Mouse (Mus musculus) C2C12 (cell line): Measurements from ENCODE around the gene Pomp. TPM values are rescaled to one million over a fixed set of nuclear protein-coding genes. Genes with fewer than 3 reads are reported as not detected.

Experiments
- H3K27me3 ChIP-seq: one replicate; pipeline ENCODE4 v1.6.1; 2011; ENCODE audit not compliant: control insufficient read depth, insufficient read depth, insufficient read length
- H3K36me3 ChIP-seq: one replicate; pipeline ENCODE4 v1.6.1; 2011; ENCODE audit not compliant: control insufficient read depth, insufficient read depth
- H3K4me3 ChIP-seq: one replicate; pipeline ENCODE4 v1.5.1; 2011; ENCODE audit warnings: mild to moderate bottlenecking, control low read depth; ENCODE audit not compliant: poor library complexity, insufficient read depth, severe bottlenecking
- H3K79me2 ChIP-seq: one replicate; pipeline ENCODE4 v1.6.1; 2011; ENCODE audit not compliant: control insufficient read depth, insufficient read depth
- H3K79me3 ChIP-seq: one replicate; pipeline ENCODE4 v1.6.1; 2011; ENCODE audit warnings: low read depth, control low read depth
- H3ac ChIP-seq: one replicate; pipeline ENCODE3; 2011; ENCODE audit warnings: low read depth; ENCODE audit not compliant: control insufficient read depth, insufficient read length
- CEBPB ChIP-seq: IDR thresholded peaks from one replicate; pipeline ENCODE4 v1.6.1; 2011; ENCODE audit warnings: low read depth, mild to moderate bottlenecking, control low read depth, moderate library complexity
- CTCF ChIP-seq: IDR thresholded peaks from one replicate; pipeline ENCODE4 v1.5.1; 2011; ENCODE audit not compliant: control insufficient read depth, insufficient read depth, insufficient read length
- FOSL1 ChIP-seq: IDR thresholded peaks from one replicate; pipeline ENCODE4 v1.8.0; 2011; ENCODE audit warnings: mild to moderate bottlenecking, low read length; ENCODE audit not compliant: poor library complexity, insufficient read depth, severe bottlenecking
- MAX ChIP-seq: IDR thresholded peaks from one replicate; pipeline ENCODE4 v1.6.1; 2011; ENCODE audit warnings: mild to moderate bottlenecking, control low read depth
- MYOD1 ChIP-seq: IDR thresholded peaks from one replicate; pipeline ENCODE4 v1.6.1; 2011; ENCODE audit warnings: low read depth; ENCODE audit not compliant: control insufficient read depth, insufficient read length
- MYOG ChIP-seq: IDR thresholded peaks from one replicate; pipeline ENCODE4 v1.6.1; 2011; ENCODE audit not compliant: control insufficient read depth, insufficient read length; ENCODE audit errors: extremely low read depth
- USF1 ChIP-seq: IDR thresholded peaks from one replicate; pipeline ENCODE4 v1.6.1; 2011; ENCODE audit warnings: low read depth, mild to moderate bottlenecking, control low read depth, moderate library complexity
- polyA plus RNA-seq: library from polyadenylated mRNA; unstranded; fragments of >200 nt; fragmentation: generic; extraction: Trizol; gene quantifications from one replicate; pipeline ENCODE4 v1.2.1, GENCODE M21; 2012; ENCODE audit warnings: missing spikeins

The Pomp gene
- polyA plus RNA-seq, 1 experiment = 292 TPM

- no peak for TF ChIP-seq FOSL1
- Histone ChIP-seq H3ac (no peak overlapping the region), H3K27me3 (no peaks in the 10 kb centered on the region), H3K79me2 (no peaks in the 10 kb centered on the region), H3K4me3 (no peak overlapping the region), H3K36me3 (no peaks in the 10 kb centered on the region), H3K79me3 (no peaks in the 10 kb centered on the region)
These were observed 33.7 kb upstream of the Pomp start for GRCm38 (mm10) chr5:147826546-147826945.

- H3K27me3 ChIP-seq = no peaks in the 10 kb centered on the region
- no peak overlapping the region for H3ac ChIP-seq
- H3K79me2 ChIP-seq = no peaks in the 10 kb centered on the region
- no peaks in the 10 kb centered on the region for H3K36me3 ChIP-seq
- no peak overlapping the region for H3K4me3 ChIP-seq
- TF ChIP-seq MYOG (no peak), MYOD1 (no peak), CEBPB (no peak), FOSL1 (no peak), MAX (no peak), USF1 (no peak), CTCF (no peak)
- no peaks in the 10 kb centered on the region for H3K79me3 ChIP-seq
These were observed 31.4 kb upstream of the Pomp start for GRCm38 (mm10) chr5:147828846-147829245.

DNA sequence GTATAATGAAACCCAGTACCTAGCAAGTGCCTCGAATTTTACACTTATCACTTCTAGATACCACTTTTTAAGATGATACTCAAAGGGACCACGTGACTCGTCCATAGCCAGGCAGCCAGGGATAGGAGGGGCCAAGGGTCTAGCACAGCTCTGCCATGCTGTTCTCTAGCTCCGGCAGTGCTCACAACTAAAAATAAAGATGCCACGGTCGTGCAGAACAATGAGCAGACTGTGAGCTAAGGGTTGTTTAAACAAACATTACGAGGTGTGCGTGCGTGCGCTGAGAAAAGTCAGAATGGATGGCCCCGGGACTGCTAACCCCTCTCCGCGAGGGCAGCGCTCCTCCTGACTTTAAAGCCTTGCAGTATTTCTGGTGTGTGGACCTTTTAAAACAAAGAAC lies 27.4 kb upstream of the Pomp start:
- Histone ChIP-seq H3K79me3 (no peaks in the 10 kb centered on the region), H3K4me3 (no peak overlapping the region), H3K36me3 (no peaks in the 10 kb centered on the region), H3ac (no peak overlapping the region), H3K79me2 (no peaks in the 10 kb centered on the region), H3K27me3 (peaks cover 4% of the 10 kb centered on the region)
- TF ChIP-seq MAX = no peak
- TF ChIP-seq USF1 = peak; percentile 41

DNA sequence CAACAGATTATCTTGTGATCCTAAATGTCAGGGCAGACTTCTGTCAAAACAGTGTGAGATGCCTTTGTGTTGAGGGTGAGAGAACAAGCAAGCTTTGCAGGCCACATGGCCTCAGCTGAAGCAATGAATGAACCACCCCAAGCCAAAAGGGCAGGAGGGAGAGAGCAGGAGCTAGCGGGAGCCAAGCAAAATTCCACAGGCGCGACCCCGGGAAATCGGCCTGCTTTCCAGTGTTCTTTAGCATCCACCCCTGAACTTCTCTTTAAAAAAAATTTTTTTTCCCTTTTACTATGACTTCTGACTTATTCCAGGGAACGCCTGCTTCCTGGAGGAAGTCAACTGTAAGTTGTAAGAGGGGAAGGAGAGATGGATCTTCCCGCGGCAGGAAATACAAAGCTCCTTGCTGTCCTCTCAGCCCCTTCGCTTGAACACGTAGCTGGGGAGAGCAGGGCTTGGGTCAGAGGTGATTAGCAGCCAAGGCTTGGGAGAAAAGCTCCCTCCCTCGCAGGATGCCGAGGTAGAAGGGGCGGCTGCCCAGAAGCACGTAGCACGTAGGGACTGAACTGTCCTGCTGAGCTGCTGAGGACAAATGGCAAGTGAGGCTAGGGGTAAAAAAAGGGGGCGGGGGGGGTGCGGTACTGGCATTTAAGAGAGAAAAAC lies 25.3 kb upstream of the Pomp start:
- Histone ChIP-seq H3K27me3 (peaks cover 4% of the 10 kb centered on the region), H3K79me2 (no peaks in the 10 kb centered on the region), H3K79me3 (no peaks in the 10 kb centered on the region), H3ac (no peak overlapping the region), H3K4me3 (no peak overlapping the region), H3K36me3 (no peaks in the 10 kb centered on the region)
- no peak for TF ChIP-seq MYOG
- TF ChIP-seq MAX = no peak
- TF ChIP-seq CEBPB = no peak
- no peak for TF ChIP-seq FOSL1
- TF ChIP-seq USF1 = no peak
- no peak for TF ChIP-seq MYOD1
- TF ChIP-seq CTCF = no peak

- no peaks in the 10 kb centered on the region for H3K79me2 ChIP-seq
- TF ChIP-seq MYOG (no peak), MAX (no peak), CTCF (no peak), MYOD1 (no peak), CEBPB (no peak), FOSL1 (no peak), USF1 (no peak)
- H3K36me3 ChIP-seq = no peaks in the 10 kb centered on the region
- no peaks in the 10 kb centered on the region for H3K79me3 ChIP-seq
- no peak overlapping the region for H3K4me3 ChIP-seq
- no peak overlapping the region for H3ac ChIP-seq
- H3K27me3 ChIP-seq = peaks cover 4% of the 10 kb centered on the region
These were observed 20.8 kb upstream of the Pomp start for GRCm38 (mm10) chr5:147839418-147839817.

- Histone ChIP-seq H3K27me3 (no peaks in the 10 kb centered on the region), H3K79me3 (no peaks in the 10 kb centered on the region), H3K4me3 (no peak overlapping the region), H3ac (no peak overlapping the region), H3K36me3 (no peaks in the 10 kb centered on the region), H3K79me2 (no peaks in the 10 kb centered on the region)
- TF ChIP-seq USF1 (no peak), FOSL1 (no peak), MYOG (no peak), MAX (no peak), MYOD1 (no peak), CEBPB (no peak), CTCF (no peak)
These were observed 16.9 kb upstream of the Pomp start for GRCm38 (mm10) chr5:147843340-147843739.
